In the genomic region with DNA sequence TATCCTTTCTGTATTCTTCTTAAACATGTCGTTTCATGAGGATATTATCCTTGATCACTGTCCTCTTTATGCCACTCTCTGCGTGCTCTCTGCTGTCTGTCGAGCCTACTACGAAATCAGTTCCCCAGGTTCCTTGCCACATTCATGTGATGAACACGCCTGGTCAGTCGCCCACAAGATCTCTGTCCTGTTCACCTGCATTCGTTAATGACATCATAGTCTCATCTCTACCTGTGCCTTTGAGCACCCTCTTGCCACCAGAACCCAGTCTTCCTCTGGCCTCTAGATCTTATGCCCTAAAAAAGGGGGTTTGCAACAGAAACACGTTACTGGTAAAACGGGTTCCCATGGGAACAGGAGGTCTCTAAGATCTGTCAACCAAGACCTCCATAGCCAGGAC, we compare ENCODE assay signal across 22 mouse cellular contexts.
"Had no signal": no experiment of that assay in that cellular context is flagged by ENCODE, and none has a peak within 500 bp of the region (broad histone marks: within the 10 kb centered on the region; RNA-seq: fewer than 3 reads in every experiment).

No protein-coding gene starts in this region.

- H3K4me1 ChIP-seq: megakaryocyte, embryonic 14.5 days; midbrain, embryonic 13.5 days; neural tube, embryonic 13.5 days had no signal

- DNase-seq: kidney, adult 2 months; kidney, postnatal 25 days; layer of hippocampus, adult 9-11 months; layer of hippocampus, postnatal 36 days; liver, postnatal 0 days; lung, embryonic 14.5 days; lung, postnatal 36 days; thymus, postnatal 25 days had no signal

- ATAC-seq: intestine, postnatal 0 days; liver, postnatal 0 days; lung, postnatal 0 days; midbrain, embryonic 13.5 days; midbrain, embryonic 16.5 days had no signal

- H3K4me2 ChIP-seq: liver, embryonic 11.5 days; lung, embryonic 14.5 days; midbrain, embryonic 13.5 days; neural tube, embryonic 13.5 days; stomach, embryonic 15.5 days had no signal

- H3K27ac ChIP-seq: kidney, postnatal 0 days; layer of hippocampus, adult 2 months; left cerebral cortex, adult 2 months; liver, embryonic 14.5 days; midbrain, embryonic 10.5 days; midbrain, embryonic 13.5 days; neural tube, embryonic 13.5 days; stomach, embryonic 15.5 days had no signal

- H3K9ac ChIP-seq: liver, embryonic 14.5 days; liver, postnatal 0 days; lung, embryonic 14.5 days; midbrain, embryonic 13.5 days; neural tube, embryonic 13.5 days; stomach, embryonic 15.5 days had no signal

- H3K9me3 ChIP-seq: megakaryocyte, embryonic 14.5 days; midbrain, embryonic 10.5 days; midbrain, embryonic 13.5 days; neural tube, embryonic 13.5 days; stomach, embryonic 15.5 days had no signal

- H3K36me3 ChIP-seq: midbrain, embryonic 10.5 days; midbrain, embryonic 13.5 days; neural tube, embryonic 13.5 days; stomach, embryonic 15.5 days had no signal

- H3K27me3 ChIP-seq: midbrain, embryonic 13.5 days; neural tube, embryonic 13.5 days; stomach, embryonic 15.5 days had no signal

- H3K4me3 ChIP-seq: layer of hippocampus, adult 2 months; left cerebral cortex, adult 2 months; megakaryocyte, embryonic 14.5 days; midbrain, embryonic 10.5 days; midbrain, embryonic 13.5 days; myocyte; neural tube, embryonic 13.5 days; stomach, embryonic 15.5 days had no signal
